Mouse (Mus musculus): ENCODE data around the gene Srrm2. TPM values are rescaled to one million over a fixed set of nuclear protein-coding genes. Genes with fewer than 3 reads are reported as not detected.

The Srrm2 gene
- polyA plus RNA-seq, 1 experiment from 2014 or later, result 172 TPM

DNA sequence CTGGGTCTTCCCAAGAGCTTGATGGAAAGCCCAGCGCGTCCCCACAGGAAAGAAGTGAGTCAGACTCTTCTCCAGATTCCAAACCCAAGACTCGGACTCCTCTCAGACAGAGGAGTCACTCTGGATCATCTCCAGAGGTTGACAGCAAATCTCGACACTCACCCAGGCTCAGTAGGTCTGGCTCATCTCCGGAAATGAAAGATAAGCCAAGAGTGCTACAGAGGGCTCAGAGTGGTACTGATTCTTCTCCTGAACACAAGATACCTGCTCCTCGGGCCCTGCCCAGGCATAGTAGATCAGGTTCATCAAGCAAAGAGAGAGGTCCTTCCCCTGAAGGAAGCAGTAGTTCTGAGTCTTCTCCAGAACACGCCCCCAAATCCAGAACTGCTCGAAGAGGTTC, 28.2 kb downstream of the Srrm2 start:
- Histone ChIP-seq H3K9ac (ENCODE audit: low read depth, low read length) (no peak overlapping the region), H3K27ac (ENCODE audit: low read length) (no peak overlapping the region), H3K4me2 (ENCODE audit: low read depth, low read length) (no peak overlapping the region), H3K36me3 (ENCODE audit: control insufficient read depth, insufficient read depth) (peaks cover 95% of the 10 kb centered on the region), H3K4me3 (ENCODE audit: low read depth, low read length) (no peak overlapping the region), H3K27me3 (ENCODE audit: control insufficient read depth, insufficient read depth, low read depth, low read length) (no peaks in the 10 kb centered on the region), H3K4me1 (ENCODE audit: control insufficient read depth, low read depth, low read length) (no peaks in the 10 kb centered on the region), H3K9me3 (replicated peaks; ENCODE audit: control insufficient read depth, low read length) (peaks cover 36% of the 10 kb centered on the region)
- ATAC-seq (ENCODE audit: low read depth), result no peak
- 97% methylated on average over 8 of the region's 8 CpGs for WGBS (ENCODE audit: insufficient replicate concordance)

DNA sequence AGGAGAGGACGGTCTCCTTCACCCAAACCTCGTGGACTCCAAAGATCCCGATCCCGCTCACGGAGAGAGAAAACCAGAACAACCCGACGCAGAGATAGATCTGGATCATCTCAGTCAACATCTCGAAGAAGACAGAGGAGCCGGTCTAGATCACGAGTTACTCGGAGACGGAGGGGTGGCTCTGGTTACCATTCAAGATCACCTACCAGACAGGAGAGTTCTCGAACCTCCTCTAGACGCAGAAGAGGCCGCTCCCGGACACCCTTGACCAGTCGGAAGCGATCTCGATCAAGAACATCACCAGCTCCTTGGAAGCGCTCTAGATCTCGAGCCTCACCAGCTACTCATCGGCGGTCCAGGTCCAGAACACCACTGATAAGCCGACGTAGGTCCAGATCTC, 28.9 kb downstream of the Srrm2 start:
- Histone ChIP-seq H3K9ac (ENCODE audit: low read depth, low read length) (no peak overlapping the region), H3K36me3 (ENCODE audit: control insufficient read depth, insufficient read depth) (peaks cover 94% of the 10 kb centered on the region), H3K4me2 (ENCODE audit: low read depth, low read length) (no peak overlapping the region), H3K27ac (ENCODE audit: low read length) (no peak overlapping the region), H3K9me3 (replicated peaks; ENCODE audit: control insufficient read depth, low read length) (peaks cover 36% of the 10 kb centered on the region), H3K27me3 (ENCODE audit: control insufficient read depth, insufficient read depth, low read depth, low read length) (no peaks in the 10 kb centered on the region), H3K4me3 (ENCODE audit: low read depth, low read length) (no peak overlapping the region), H3K4me1 (ENCODE audit: control insufficient read depth, low read depth, low read length) (no peaks in the 10 kb centered on the region)
- WGBS (ENCODE audit: insufficient replicate concordance), result 96% methylated on average over 25 of the region's 25 CpGs
- no peak for ATAC-seq (ENCODE audit: low read depth)

DNA sequence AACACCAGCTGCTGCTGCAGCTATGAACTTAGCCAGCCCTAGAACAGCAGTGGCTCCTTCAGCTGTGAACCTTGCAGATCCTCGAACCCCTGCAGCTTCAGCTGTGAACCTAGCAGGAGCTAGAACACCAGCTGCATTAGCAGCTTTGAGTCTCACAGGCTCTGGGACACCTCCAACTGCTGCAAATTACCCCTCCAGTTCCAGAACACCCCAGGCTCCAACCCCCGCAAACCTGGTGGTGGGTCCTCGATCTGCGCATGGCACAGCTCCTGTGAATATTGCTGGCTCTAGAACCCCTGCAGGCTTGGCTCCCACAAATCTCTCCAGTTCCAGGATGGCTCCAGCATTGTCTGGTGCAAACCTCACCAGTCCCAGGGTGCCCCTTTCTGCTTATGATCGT, 30.4 kb downstream of the Srrm2 start:
- Histone ChIP-seq H3K4me2 (ENCODE audit: low read depth, low read length) (no peak overlapping the region), H3K36me3 (ENCODE audit: control insufficient read depth, insufficient read depth) (peaks cover 92% of the 10 kb centered on the region), H3K27me3 (ENCODE audit: control insufficient read depth, insufficient read depth, low read depth, low read length) (no peaks in the 10 kb centered on the region), H3K9me3 (replicated peaks; ENCODE audit: control insufficient read depth, low read length) (peaks cover 30% of the 10 kb centered on the region), H3K4me1 (ENCODE audit: control insufficient read depth, low read depth, low read length) (no peaks in the 10 kb centered on the region), H3K27ac (ENCODE audit: low read length) (no peak overlapping the region), H3K9ac (ENCODE audit: low read depth, low read length) (no peak overlapping the region), H3K4me3 (ENCODE audit: low read depth, low read length) (no peak overlapping the region)
- no peak for ATAC-seq (ENCODE audit: low read depth)
- WGBS (ENCODE audit: insufficient replicate concordance), result 90% methylated on average over 5 of the region's 5 CpGs

DNA sequence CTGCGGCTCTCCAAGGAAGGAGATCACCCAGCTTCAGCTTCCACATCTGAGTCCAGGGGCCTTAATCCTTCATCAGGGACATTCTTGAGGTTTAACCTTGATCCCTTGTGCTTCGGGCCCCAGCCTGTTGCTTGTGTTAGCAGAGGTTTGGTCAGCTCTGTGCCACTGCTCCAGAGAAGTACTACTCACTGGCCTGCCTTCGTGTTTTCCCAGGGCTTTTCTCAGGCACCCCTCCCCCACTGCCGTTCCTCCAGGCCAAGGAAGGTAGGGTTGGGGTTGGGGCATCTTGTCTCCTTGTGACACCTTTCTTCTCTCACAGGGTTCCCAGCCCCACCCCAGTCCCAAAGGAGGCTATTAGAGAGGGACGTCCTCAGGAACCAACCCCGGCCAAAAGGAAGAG, 31.8 kb downstream of the Srrm2 start:
- 76% methylated on average over 6 of the region's 6 CpGs for WGBS (ENCODE audit: insufficient replicate concordance)

DNA sequence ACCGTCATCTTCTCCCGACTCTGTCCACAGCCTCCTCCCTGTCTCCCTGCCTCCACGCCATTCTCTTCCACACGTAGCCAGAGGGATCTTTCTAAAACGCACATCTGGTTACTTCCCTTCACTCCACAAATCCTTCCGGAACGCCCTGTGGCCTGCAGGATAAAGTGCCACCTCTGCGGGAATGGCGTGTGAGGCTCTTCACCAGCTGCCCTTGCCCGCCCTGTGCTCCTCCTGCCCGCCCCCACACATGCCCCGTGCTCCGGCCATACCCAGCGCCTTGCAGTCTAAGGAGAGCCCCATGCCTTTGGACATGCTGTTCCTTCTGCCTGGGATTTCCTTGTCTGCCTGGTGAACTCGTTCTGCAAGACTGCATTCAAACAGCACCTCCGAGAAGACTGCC, 32.7 kb downstream of the Srrm2 start:
- no peak for ATAC-seq (ENCODE audit: low read depth)
- Histone ChIP-seq H3K27me3 (ENCODE audit: control insufficient read depth, insufficient read depth, low read depth, low read length) (no peaks in the 10 kb centered on the region), H3K9ac (ENCODE audit: low read depth, low read length) (no peak overlapping the region), H3K4me3 (ENCODE audit: low read depth, low read length) (no peak overlapping the region), H3K27ac (ENCODE audit: low read length) (no peak overlapping the region), H3K4me2 (ENCODE audit: low read depth, low read length) (no peak overlapping the region), H3K9me3 (replicated peaks; ENCODE audit: control insufficient read depth, low read length) (peaks cover 20% of the 10 kb centered on the region), H3K36me3 (ENCODE audit: control insufficient read depth, insufficient read depth) (peaks cover 80% of the 10 kb centered on the region), H3K4me1 (ENCODE audit: control insufficient read depth, low read depth, low read length) (peaks cover 9% of the 10 kb centered on the region)
- 87% methylated on average over 16 of the region's 16 CpGs for WGBS (ENCODE audit: insufficient replicate concordance)

More for the DNA sequence above, 31.8 kb downstream of the Srrm2 start:
- Histone ChIP-seq H3K9me3 (replicated peaks; ENCODE audit: control insufficient read depth, low read length) (peaks cover 24% of the 10 kb centered on the region), H3K4me2 (ENCODE audit: low read depth, low read length) (no peak overlapping the region), H3K4me3 (ENCODE audit: low read depth, low read length) (no peak overlapping the region), H3K4me1 (ENCODE audit: control insufficient read depth, low read depth, low read length) (no peaks in the 10 kb centered on the region; the same call in 1 of the 2 replicates), H3K36me3 (ENCODE audit: control insufficient read depth, insufficient read depth) (peaks cover 89% of the 10 kb centered on the region), H3K27ac (ENCODE audit: low read length) (no peak overlapping the region), H3K9ac (ENCODE audit: low read depth, low read length) (no peak overlapping the region), H3K27me3 (ENCODE audit: control insufficient read depth, insufficient read depth, low read depth, low read length) (no peaks in the 10 kb centered on the region)
- ATAC-seq (ENCODE audit: low read depth), result no peak

DNA sequence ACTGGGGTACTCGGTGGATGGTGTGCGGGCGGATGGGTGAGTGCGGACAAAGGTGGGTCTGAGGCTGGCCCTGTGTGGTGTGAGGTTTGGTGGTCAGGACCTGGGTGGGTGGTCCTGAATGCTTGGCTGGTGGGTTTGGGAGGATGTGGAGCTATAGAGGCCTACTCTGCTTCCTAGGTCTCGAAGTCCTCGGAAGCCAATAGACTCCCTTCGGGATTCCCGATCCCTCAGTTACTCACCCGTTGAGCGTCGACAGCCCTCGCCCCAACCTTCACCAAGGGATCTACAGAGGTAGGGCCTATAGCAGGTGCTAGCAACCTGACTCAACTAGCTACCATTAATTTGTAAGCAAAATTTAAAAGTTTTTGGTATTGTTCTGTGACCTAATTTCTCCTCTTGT, 33.3 kb downstream of the Srrm2 start:
- H3K9me3 ChIP-seq (replicated peaks; ENCODE audit: control insufficient read depth, low read length), result peaks cover 14% of the 10 kb centered on the region
- peaks cover 12% of the 10 kb centered on the region for H3K4me1 ChIP-seq (ENCODE audit: control insufficient read depth, low read depth, low read length)
- no peak overlapping the region for H3K27ac ChIP-seq (ENCODE audit: low read length)
- H3K36me3 ChIP-seq (ENCODE audit: control insufficient read depth, insufficient read depth), result peaks cover 74% of the 10 kb centered on the region
- no peaks in the 10 kb centered on the region for H3K27me3 ChIP-seq (ENCODE audit: control insufficient read depth, insufficient read depth, low read depth, low read length)
- H3K4me2 ChIP-seq (ENCODE audit: low read depth, low read length), result no peak overlapping the region
- no peak overlapping the region for H3K4me3 ChIP-seq (ENCODE audit: low read depth, low read length)
- WGBS (ENCODE audit: insufficient replicate concordance), result 91% methylated on average over 12 of the region's 12 CpGs
- no peak overlapping the region for H3K9ac ChIP-seq (ENCODE audit: low read depth, low read length)
- ATAC-seq (ENCODE audit: low read depth), result no peak

DNA sequence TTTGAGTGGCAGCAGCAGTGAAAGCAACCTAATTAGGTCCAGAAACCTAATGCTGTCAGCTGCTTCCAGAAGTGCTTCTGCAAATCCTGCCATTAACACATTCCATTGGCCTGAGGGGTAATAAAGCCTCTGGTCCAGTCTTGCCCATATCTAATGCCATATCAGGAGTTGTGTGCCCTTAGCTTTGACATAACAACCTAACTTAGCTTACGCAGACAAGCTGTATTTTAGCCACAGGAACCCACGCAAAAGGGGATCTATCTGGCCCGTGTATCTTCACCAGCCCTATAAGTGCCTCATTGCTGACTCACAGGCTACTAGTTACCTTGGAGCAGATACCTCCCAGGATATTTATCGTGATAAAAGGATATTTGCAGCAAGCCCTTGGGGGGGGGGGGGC, 35.3 kb downstream of the Srrm2 start:
- Histone ChIP-seq H3K27me3 (ENCODE audit: control insufficient read depth, insufficient read depth, low read depth, low read length) (peaks cover 4% of the 10 kb centered on the region; the same call in 1 of the 2 replicates), H3K4me1 (ENCODE audit: control insufficient read depth, low read depth, low read length) (peaks cover 17% of the 10 kb centered on the region), H3K27ac (ENCODE audit: low read length) (no peak overlapping the region), H3K4me3 (ENCODE audit: low read depth, low read length) (no peak overlapping the region), H3K9me3 (replicated peaks; ENCODE audit: control insufficient read depth, low read length) (peaks cover 3% of the 10 kb centered on the region; the same call in 1 of the 2 replicates), H3K36me3 (ENCODE audit: control insufficient read depth, insufficient read depth) (peaks cover 54% of the 10 kb centered on the region), H3K9ac (ENCODE audit: low read depth, low read length) (no peak overlapping the region), H3K4me2 (ENCODE audit: low read depth, low read length) (no peak overlapping the region)
- no peak for ATAC-seq (ENCODE audit: low read depth)
- WGBS (ENCODE audit: insufficient replicate concordance), result 80% methylated on average over 4 of the region's 4 CpGs

DNA sequence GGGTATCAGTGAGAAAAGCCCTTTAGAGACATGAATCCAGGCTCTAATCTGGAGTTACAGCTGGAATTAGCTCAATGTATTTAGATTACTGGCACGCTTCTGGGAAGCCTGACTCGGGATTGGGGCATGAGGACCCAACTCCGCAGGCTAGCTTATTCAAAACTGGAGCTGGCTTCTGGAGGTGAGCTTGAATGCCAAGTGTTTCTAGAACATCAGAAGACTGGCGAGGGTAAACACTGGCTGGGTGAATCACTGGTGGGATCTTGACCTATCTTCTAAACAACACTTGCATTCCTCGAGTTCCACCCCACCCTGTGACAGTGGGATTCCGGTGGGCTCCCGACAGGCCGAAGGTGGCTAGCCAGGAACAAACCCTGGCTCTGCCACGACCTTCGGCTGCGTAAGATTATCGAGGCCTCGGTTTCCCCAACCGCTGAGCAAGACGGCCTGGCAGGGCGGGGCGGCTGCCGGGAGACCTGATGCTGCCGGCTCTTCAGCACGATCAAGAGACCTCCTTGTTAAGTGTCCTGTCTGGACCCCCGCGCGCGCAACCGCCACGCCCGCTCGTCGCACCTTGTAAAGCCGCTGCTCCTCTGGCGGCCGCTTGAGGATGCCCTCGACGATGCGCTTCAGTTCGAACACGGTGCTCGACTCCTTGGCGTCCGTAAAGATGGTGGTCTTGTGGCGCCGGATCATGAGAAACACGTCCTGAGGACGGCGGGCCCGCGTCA, 38.1 kb downstream of the Srrm2 start:
- ATAC-seq (ENCODE audit: low read depth), result peak; percentile 55
- Histone ChIP-seq H3K9me3 (replicated peaks; ENCODE audit: control insufficient read depth, low read length) (peaks cover 3% of the 10 kb centered on the region; the same call in 1 of the 2 replicates), H3K27ac (ENCODE audit: low read length) (peak overlapping the region; percentile 74), H3K4me3 (ENCODE audit: low read depth, low read length) (peak overlapping the region; percentile 83), H3K36me3 (ENCODE audit: control insufficient read depth, insufficient read depth) (peaks cover 30% of the 10 kb centered on the region), H3K4me2 (ENCODE audit: low read depth, low read length) (peak overlapping the region; percentile 89), H3K27me3 (ENCODE audit: control insufficient read depth, insufficient read depth, low read depth, low read length) (peaks cover 9% of the 10 kb centered on the region; the same call in 1 of the 2 replicates), H3K4me1 (ENCODE audit: control insufficient read depth, low read depth, low read length) (peaks cover 17% of the 10 kb centered on the region), H3K9ac (ENCODE audit: low read depth, low read length) (peak overlapping the region; percentile 81)
- 0% methylated on average over 47 of the region's 47 CpGs for WGBS (ENCODE audit: insufficient replicate concordance)

DNA sequence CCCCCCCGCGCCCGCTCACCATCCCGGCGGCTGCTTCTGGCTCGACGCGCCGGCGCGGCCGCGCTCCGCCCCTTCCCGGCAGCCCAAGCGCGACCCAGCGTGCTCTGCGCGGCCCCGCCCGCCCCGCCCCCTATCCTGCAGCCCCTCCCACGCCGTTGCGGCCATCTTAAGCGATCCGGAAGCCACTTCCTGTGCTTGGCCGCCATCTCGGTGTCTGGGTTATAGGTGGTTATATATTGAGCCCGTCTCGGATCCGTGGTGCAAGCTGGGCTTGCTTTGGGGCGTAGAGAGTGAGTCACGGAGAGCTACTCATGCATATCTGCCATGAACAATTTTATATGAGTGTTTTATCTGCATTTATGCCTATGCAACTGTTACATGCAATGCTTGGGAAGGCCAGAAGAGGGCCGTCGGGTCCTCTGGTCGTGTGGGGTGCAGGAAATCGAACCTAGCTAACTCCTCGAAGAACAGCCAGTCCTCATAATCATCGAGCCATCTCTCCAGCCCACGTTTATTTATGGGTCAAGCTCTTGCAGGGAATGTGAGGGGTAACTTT, 38.8 kb downstream of the Srrm2 start, which contains the start of gene Elob:
Gene Elob, minus strand, starts transcription at position 73 of the 556 bp plus-strand sequence.
- Histone ChIP-seq H3K9me3 (replicated peaks; ENCODE audit: control insufficient read depth, low read length) (peaks cover 3% of the 10 kb centered on the region; the same call in 1 of the 2 replicates), H3K9ac (ENCODE audit: low read depth, low read length) (peak within 1 kb of the TSS; percentile 81), H3K4me1 (ENCODE audit: control insufficient read depth, low read depth, low read length) (peaks cover 17% of the 10 kb centered on the region), H3K27me3 (ENCODE audit: control insufficient read depth, insufficient read depth, low read depth, low read length) (peaks cover 16% of the 10 kb centered on the region; the same call in 1 of the 2 replicates), H3K4me3 (ENCODE audit: low read depth, low read length) (peak within 1 kb of the TSS; percentile 83), H3K27ac (ENCODE audit: low read length) (peak within 1 kb of the TSS; percentile 86), H3K4me2 (ENCODE audit: low read depth, low read length) (peak within 1 kb of the TSS; percentile 89), H3K36me3 (ENCODE audit: control insufficient read depth, insufficient read depth) (peaks cover 23% of the 10 kb centered on the region)
- under 1% methylated on average over 25 of the region's 42 CpGs for WGBS (ENCODE audit: insufficient replicate concordance)
- peak; percentile 95 for ATAC-seq (ENCODE audit: low read depth)

Data from liver, embryonic 16.5 days (tissue).